Mouse (Mus musculus) liver, adult 2 months (tissue): ENCODE results near the gene Plk3.

Experiments used
- CTCF ChIP-seq: fragments of 200-500 bp; IDR thresholded peaks from 2 replicates; pipeline ENCODE4 v1.5.1; 2011; ENCODE audit warnings: low read depth, low read length, control low read depth
- POLR2A ChIP-seq: fragments of 200-500 bp; IDR thresholded peaks from 2 replicates; pipeline ENCODE4 v1.6.1; 2011; ENCODE audit warnings: low read length, control low read depth; ENCODE audit not compliant: insufficient read depth; ENCODE audit errors: extremely low read depth

DNA sequence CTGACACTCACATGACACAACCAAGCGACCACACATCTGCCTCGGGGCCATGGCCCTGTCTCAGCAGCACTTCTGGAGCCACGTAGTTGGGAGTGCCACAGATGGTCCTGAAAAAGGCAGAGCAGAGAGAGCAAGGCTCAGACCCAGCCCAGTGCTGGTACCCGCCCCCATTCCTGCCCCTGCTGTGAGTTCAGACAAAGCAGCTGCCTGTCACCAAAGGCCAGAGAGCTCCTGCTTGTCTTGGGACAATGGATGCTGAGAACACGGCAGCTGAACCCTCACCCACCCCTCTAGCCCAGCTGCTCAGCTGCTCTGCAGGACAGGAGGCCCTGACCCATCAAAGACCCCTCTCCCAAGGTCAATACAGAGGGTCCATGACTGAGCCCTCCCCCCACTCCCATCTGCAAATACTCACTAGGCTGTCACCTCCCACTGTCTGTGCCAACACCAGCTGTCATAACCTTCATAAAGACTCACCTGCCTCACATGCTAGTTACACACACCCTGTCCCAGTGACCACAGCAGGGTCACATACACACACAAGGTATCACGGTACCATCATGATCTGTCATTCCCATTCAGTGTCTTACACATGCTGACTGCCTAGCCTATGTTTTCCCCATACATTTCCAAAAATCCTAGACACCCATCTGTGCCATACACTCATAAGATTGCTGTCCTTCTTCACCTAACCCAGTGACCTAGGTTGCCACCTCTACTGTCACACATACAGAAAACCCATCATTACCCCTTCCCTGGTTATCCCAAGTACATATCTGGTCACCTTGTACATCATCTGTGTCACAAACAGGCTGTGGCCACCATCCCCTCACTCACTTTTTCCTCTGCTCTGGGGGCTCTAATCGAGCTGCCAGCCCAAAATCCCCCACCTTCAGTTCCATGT, 1.6 kb downstream of the Plk3 start:
- TF ChIP-seq POLR2A (no peak), CTCF (no peak)
